Mouse (Mus musculus) heart, embryonic 12.5 days (tissue): ENCODE data around the gene Olfr693. TPM values are rescaled to one million over a fixed set of nuclear protein-coding genes. Genes with fewer than 3 reads are reported as not detected.
"Not testable (repeated sequence)": the region's sequence is repeated elsewhere in the genome, so short reads cannot be mapped to it uniquely, and the experiment has no call there.

ENCODE experiments used
- ATAC-seq: fragments of 200-750 bp; cut with Nextera tagmentation; 2 replicates; pipeline ENCODE4 v1.8.0; 2017; ENCODE audit warnings: moderate TSS enrichment, moderate library complexity; ENCODE audit not compliant: insufficient number of reproducible peaks, low FRiP score
- H3K27ac ChIP-seq: fragments of 300-500 bp; sonication (generic); 2 replicates; pipeline ENCODE4 v1.5.1; 2016; ENCODE audit warnings: mild to moderate bottlenecking, moderate library complexity; ENCODE audit not compliant: poor library complexity, severe bottlenecking
- H3K27me3 ChIP-seq: fragments of 300-500 bp; sonication (generic); replicated peaks from 2 replicates; pipeline ENCODE4 v1.6.1; 2016; ENCODE audit warnings: mild to moderate bottlenecking, moderate library complexity
- H3K36me3 ChIP-seq: fragments of 300-500 bp; sonication (generic); 2 replicates; pipeline ENCODE4 v1.6.1; 2016; ENCODE audit warnings: mild to moderate bottlenecking, moderate library complexity
- H3K4me1 ChIP-seq: fragments of 300-500 bp; sonication (generic); replicated peaks from 2 replicates; pipeline ENCODE4 v1.6.1; 2016; ENCODE audit warnings: mild to moderate bottlenecking
- H3K4me2 ChIP-seq: fragments of 300-500 bp; sonication (generic); 2 replicates; pipeline ENCODE4 v1.6.1; 2016; ENCODE audit warnings: mild to moderate bottlenecking, moderate library complexity
- H3K4me3 ChIP-seq: fragments of 300-500 bp; sonication (generic); 2 replicates; pipeline ENCODE4 v1.5.1; 2016; ENCODE audit warnings: mild to moderate bottlenecking
- H3K9ac ChIP-seq: fragments of 300-500 bp; sonication (generic); 2 replicates; pipeline ENCODE4 v1.6.1; 2016; ENCODE audit warnings: mild to moderate bottlenecking, moderate library complexity
- H3K9me3 ChIP-seq: fragments of 300-500 bp; sonication (generic); replicated peaks from 2 replicates; pipeline ENCODE4 v1.6.1; 2016; ENCODE audit warnings: mild to moderate bottlenecking, moderate library complexity
- WGBS: fragments of 180-500 bp; shearing (Covaris S2); methylation state at CpG from one replicate; pipeline ENCODE4 v1.1.7; 2016; 5-methylcytosine and 5-hydroxymethylcytosine counted together
- polyA plus RNA-seq: library from polyadenylated mRNA; unstranded; fragments of >200 nt; fragmentation: Nextera tagmentation; extraction: Ambion mirVana; gene quantifications from 2 replicates; pipeline ENCODE4 v1.2.1, GENCODE M21; 2016

The Olfr693 gene
- polyA plus RNA-seq: not detected in 2 replicates

GRCm38 (mm10) chr7:106680484-106680883, at the start of gene Olfr693:
Olfr693 (minus strand) TSS chr7:106680584.
- Histone ChIP-seq H3K36me3 (no peaks in the 10 kb centered on the region), H3K4me1 (no peaks in the 10 kb centered on the region), H3K27me3 (no peaks in the 10 kb centered on the region), H3K27ac (no peak within 1 kb of the TSS), H3K4me2 (no peak within 1 kb of the TSS), H3K4me3 (no peak within 1 kb of the TSS), H3K9me3 (no peaks in the 10 kb centered on the region), H3K9ac (no peak within 1 kb of the TSS)
- ATAC-seq: no peak

GRCm38 (mm10) chr7:106725654-106726053, 45.3 kb upstream of the Olfr693 start:
- not testable (repeated sequence) for ATAC-seq, H3K36me3 ChIP-seq, H3K27ac ChIP-seq, H3K9me3 ChIP-seq, H3K4me1 ChIP-seq, H3K4me2 ChIP-seq, H3K9ac ChIP-seq, H3K4me3 ChIP-seq, H3K27me3 ChIP-seq
- 81% methylated on average over 2 of the region's 2 CpGs for WGBS

- no peak within 1 kb of the TSS for H3K27ac ChIP-seq
- no peak within 1 kb of the TSS for H3K9ac ChIP-seq
- no peaks in the 10 kb centered on the region for H3K4me1 ChIP-seq
- H3K9me3 ChIP-seq: no peaks in the 10 kb centered on the region
- no peaks in the 10 kb centered on the region for H3K27me3 ChIP-seq
- H3K4me2 ChIP-seq: no peak within 1 kb of the TSS
- no peak for ATAC-seq
- no peaks in the 10 kb centered on the region for H3K36me3 ChIP-seq
- no peak within 1 kb of the TSS for H3K4me3 ChIP-seq
Measured at GRCm38 (mm10) chr7:106716296-106716695, 35.9 kb upstream of the Olfr693 start, which contains the start of gene Olfr695. Olfr695 (minus strand) TSS chr7:106716396.

- H3K4me1 ChIP-seq: no peaks in the 10 kb centered on the region
- 0 out of 2 replicates have a peak, but pooled peaks cover 1% of the 10 kb centered on the region for H3K9me3 ChIP-seq
- no peak overlapping the region for H3K9ac ChIP-seq
- no peak overlapping the region for H3K4me2 ChIP-seq
- no peak for ATAC-seq
- no peaks in the 10 kb centered on the region for H3K27me3 ChIP-seq
- no peaks in the 10 kb centered on the region for H3K36me3 ChIP-seq
- WGBS: 74% methylated on average over 6 of the region's 6 CpGs
- no peak overlapping the region for H3K27ac ChIP-seq
- no peak overlapping the region for H3K4me3 ChIP-seq
Measured at GRCm38 (mm10) chr7:106711463-106711862, 31.1 kb upstream of the Olfr693 start.

GRCm38 (mm10) chr7:106707705-106708104, 27.3 kb upstream of the Olfr693 start:
- H3K27me3 ChIP-seq, ATAC-seq, H3K4me2 ChIP-seq, H3K4me1 ChIP-seq, H3K27ac ChIP-seq, H3K4me3 ChIP-seq, H3K9ac ChIP-seq, H3K9me3 ChIP-seq, H3K36me3 ChIP-seq: not testable (repeated sequence)
- 88% methylated on average over 10 of the region's 10 CpGs for WGBS

- peaks cover 9% of the 10 kb centered on the region; the same call in 1 of the 2 replicates for H3K9me3 ChIP-seq
- ATAC-seq: no peak
- no peaks in the 10 kb centered on the region for H3K36me3 ChIP-seq
- no peaks in the 10 kb centered on the region for H3K4me1 ChIP-seq
- no peak overlapping the region for H3K9ac ChIP-seq
- H3K4me2 ChIP-seq: no peak overlapping the region
- no peak overlapping the region for H3K27ac ChIP-seq
- H3K4me3 ChIP-seq: no peak overlapping the region
- 65% methylated on average over 1 of the region's 1 CpGs for WGBS
- H3K27me3 ChIP-seq: no peaks in the 10 kb centered on the region
Measured at GRCm38 (mm10) chr7:106696891-106697290, 16.5 kb upstream of the Olfr693 start.

GRCm38 (mm10) chr7:106692976-106693375, 12.6 kb upstream of the Olfr693 start:
- no peak for ATAC-seq
- no peaks in the 10 kb centered on the region for H3K27me3 ChIP-seq
- H3K4me1 ChIP-seq: no peaks in the 10 kb centered on the region
- H3K4me2 ChIP-seq: no peak overlapping the region
- no peaks in the 10 kb centered on the region for H3K36me3 ChIP-seq
- no peak overlapping the region for H3K27ac ChIP-seq
- H3K4me3 ChIP-seq: no peak overlapping the region
- no peaks in the 10 kb centered on the region for H3K9me3 ChIP-seq
- no peak overlapping the region for H3K9ac ChIP-seq
- 56% methylated on average over 3 of the region's 3 CpGs for WGBS

GRCm38 (mm10) chr7:106691714-106692113, 11.3 kb upstream of the Olfr693 start, which contains the start of gene Olfr694:
Olfr694 (minus strand) TSS chr7:106691814.
- H3K27me3 ChIP-seq: no peaks in the 10 kb centered on the region
- no peaks in the 10 kb centered on the region for H3K9me3 ChIP-seq
- no peak for ATAC-seq
- 86% methylated on average over 1 of the region's 1 CpGs for WGBS
- no peak within 1 kb of the TSS for H3K4me2 ChIP-seq
- no peaks in the 10 kb centered on the region for H3K36me3 ChIP-seq
- no peak within 1 kb of the TSS for H3K9ac ChIP-seq
- no peak within 1 kb of the TSS for H3K4me3 ChIP-seq
- no peak within 1 kb of the TSS for H3K27ac ChIP-seq
- H3K4me1 ChIP-seq: no peaks in the 10 kb centered on the region

- H3K27ac ChIP-seq: no peak overlapping the region
- no peak for ATAC-seq
- WGBS: 77% methylated on average over 2 of the region's 2 CpGs
- H3K27me3 ChIP-seq: no peaks in the 10 kb centered on the region
- H3K9me3 ChIP-seq: no peaks in the 10 kb centered on the region
- H3K9ac ChIP-seq: no peak overlapping the region
- no peaks in the 10 kb centered on the region for H3K4me1 ChIP-seq
- no peaks in the 10 kb centered on the region for H3K36me3 ChIP-seq
- H3K4me3 ChIP-seq: no peak overlapping the region
- no peak overlapping the region for H3K4me2 ChIP-seq
Measured at GRCm38 (mm10) chr7:106685382-106685781, 5.0 kb upstream of the Olfr693 start.

GRCm38 (mm10) chr7:106652344-106652652, 28.1 kb downstream of the Olfr693 start:
- Histone ChIP-seq H3K9me3 (no peaks in the 10 kb centered on the region), H3K27me3 (no peaks in the 10 kb centered on the region), H3K4me3 (no peak overlapping the region), H3K4me2 (no peak overlapping the region), H3K9ac (no peak overlapping the region), H3K36me3 (no peaks in the 10 kb centered on the region), H3K4me1 (no peaks in the 10 kb centered on the region), H3K27ac (no peak overlapping the region)
- no peak for ATAC-seq

- Histone ChIP-seq H3K27ac (no peak overlapping the region), H3K4me2 (no peak overlapping the region), H3K4me3 (no peak overlapping the region), H3K27me3 (no peaks in the 10 kb centered on the region), H3K9ac (no peak overlapping the region), H3K4me1 (no peaks in the 10 kb centered on the region), H3K9me3 (no peaks in the 10 kb centered on the region), H3K36me3 (no peaks in the 10 kb centered on the region)
- no peak for ATAC-seq
Measured at GRCm38 (mm10) chr7:106651555-106652343, 28.6 kb downstream of the Olfr693 start.

GRCm38 (mm10) chr7:106649774-106650173, 30.6 kb downstream of the Olfr693 start:
- H3K9ac ChIP-seq: no peak overlapping the region
- no peaks in the 10 kb centered on the region for H3K9me3 ChIP-seq
- no peak overlapping the region for H3K4me2 ChIP-seq
- no peak overlapping the region for H3K27ac ChIP-seq
- no peak for ATAC-seq
- H3K27me3 ChIP-seq: no peaks in the 10 kb centered on the region
- no peak overlapping the region for H3K4me3 ChIP-seq
- H3K4me1 ChIP-seq: no peaks in the 10 kb centered on the region
- WGBS: 76% methylated on average over 1 of the region's 1 CpGs
- H3K36me3 ChIP-seq: no peaks in the 10 kb centered on the region
